Mouse (Mus musculus): Measurements from ENCODE around the gene Rasl10a.

DNA sequence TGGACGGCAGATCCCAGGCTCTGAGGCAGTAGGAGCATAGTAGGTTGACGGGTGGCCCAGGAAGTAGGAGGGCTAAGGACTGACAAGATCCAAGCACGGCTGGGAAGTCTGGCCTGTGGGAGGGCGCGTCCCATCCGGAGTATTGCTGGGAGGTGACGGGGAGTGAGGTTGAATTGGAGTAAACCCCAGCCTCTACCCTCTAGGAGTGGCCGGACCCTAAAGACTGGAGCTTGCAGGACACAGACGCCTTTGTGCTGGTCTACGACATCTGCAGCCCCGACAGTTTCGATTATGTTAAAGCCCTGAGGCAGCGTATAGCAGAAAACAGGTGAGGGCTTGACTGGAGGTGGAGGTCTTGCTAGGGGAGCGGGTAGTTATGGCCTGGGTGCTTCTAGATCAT, 1.3 kb downstream of the Rasl10a start:
- TF ChIP-seq EP300 (IDR thresholded peaks at IDR 0.05; ENCODE audit: low read depth) (no peak), CTCF (IDR thresholded peaks at IDR 0.05; ENCODE audit: low read depth) (no peak)
